ENCODE assay signal across 15 mouse cellular contexts in the genomic region with DNA sequence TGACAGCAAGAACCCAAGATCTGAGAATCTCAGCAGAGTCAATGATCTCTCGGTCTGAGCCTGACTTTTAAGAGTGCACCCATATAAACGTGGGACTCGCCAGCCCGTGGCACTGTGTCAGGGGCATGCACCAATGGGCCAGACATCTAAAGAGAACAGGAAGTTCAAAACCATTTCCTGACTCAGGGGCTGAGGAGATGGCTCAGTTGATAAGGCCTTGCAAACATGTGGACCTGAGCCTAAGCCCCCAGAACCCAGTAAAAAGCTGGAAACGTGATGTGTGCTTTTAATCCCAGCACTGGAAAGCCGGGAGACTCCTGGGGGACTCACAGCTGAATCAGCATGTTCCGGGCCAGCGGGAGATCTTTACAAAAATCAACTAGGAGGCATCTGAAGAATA. TPM values are rescaled to one million over a fixed set of nuclear protein-coding genes. Genes with fewer than 3 reads are reported as not detected.
A peak's percentile ranks its signal among the peaks of the same experiment; 100 is the strongest.
DNase-seq lines count a peak whose midpoint lies in the region; ATAC-seq and TF ChIP-seq lines count a peak whose summit lies in the region.
"Had no signal": no experiment of that assay in that cellular context is flagged by ENCODE, and none has a peak within 500 bp of the region (broad histone marks: within the 10 kb centered on the region; RNA-seq: fewer than 3 reads in every experiment).

No protein-coding gene starts in this region.

- TF ChIP-seq CTCF in bone marrow, adult 2 months (IDR thresholded peaks at IDR 0.05; ENCODE audit: control insufficient read depth, insufficient read depth, low read length): no peak

- no peaks in the 10 kb centered on the region for H3K27me3 ChIP-seq in forebrain, embryonic 16.5 days (replicated peaks; ENCODE audit: control insufficient read depth, insufficient read depth, low read length)
- H3K27me3 ChIP-seq: embryonic facial prominence, embryonic 15.5 days; liver, embryonic 13.5 days; stomach, embryonic 15.5 days had no signal

- peaks cover 20% of the 10 kb centered on the region for H3K4me1 ChIP-seq in bone marrow, adult 2 months (ENCODE audit: control insufficient read depth, insufficient read depth, low read length)
- peaks cover 5% of the 10 kb centered on the region; the same call in 1 of the 2 replicates for H3K4me1 ChIP-seq in forebrain, embryonic 16.5 days (replicated peaks; ENCODE audit: control insufficient read depth, insufficient read depth, low read length)

- no peak for TF ChIP-seq POLR2A in bone marrow, adult 2 months (IDR thresholded peaks at IDR 0.05; ENCODE audit: borderline replicate concordance, control insufficient read depth, low read depth, low read length)

- 11% methylated on average over 8 of the region's 8 CpGs for WGBS in bone marrow, adult 2 months
- 82% methylated on average over 8 of the region's 8 CpGs for WGBS in forebrain, embryonic 16.5 days

- H3K9ac ChIP-seq in forebrain, embryonic 16.5 days (replicated peaks; ENCODE audit: low read depth, low read length): no peak overlapping the region
- H3K9ac ChIP-seq: embryonic facial prominence, embryonic 15.5 days; forebrain, postnatal 0 days; liver, embryonic 13.5 days; stomach, embryonic 15.5 days had no signal

- peak; percentile 57 to 69 for DNase-seq in spleen, adult 18-20 months
- no peak for DNase-seq in spleen, adult 12 weeks (ENCODE audit: low spot score)
- DNase-seq in thymus, postnatal 4 days: peak; percentile 71
- DNase-seq in adrenal gland, postnatal 25 days: no peak
- DNase-seq in retina, embryonic 14.5 days (ENCODE audit: low spot score): no peak
- DNase-seq: adrenal gland, adult 2 months; forebrain, postnatal 0 days; heart, adult 18-20 months; liver, embryonic 13.5 days had no signal

- peak; percentile 70 for ATAC-seq in neutrophil, adult 5-6 weeks (ENCODE audit: extremely low read depth, insufficient number of reproducible peaks, low FRiP score, poor library complexity, severe bottlenecking)
- ATAC-seq in forebrain, embryonic 16.5 days: no peak
- ATAC-seq: forebrain, postnatal 0 days had no signal

- peak overlapping the region; percentile 69; the same call in 1 of the 2 replicates for H3K27ac ChIP-seq in bone marrow, adult 2 months (ENCODE audit: control insufficient read depth, insufficient read depth, low read depth, low read length, poor library complexity)
- no peak overlapping the region for H3K27ac ChIP-seq in forebrain, embryonic 16.5 days (ENCODE audit: low read length)
- H3K27ac ChIP-seq: embryonic facial prominence, embryonic 15.5 days; hindbrain, embryonic 10.5 days; liver, embryonic 13.5 days; stomach, embryonic 15.5 days had no signal

- H3K9me3 ChIP-seq in forebrain, embryonic 16.5 days (ENCODE audit: control insufficient read depth, low read length): no peaks in the 10 kb centered on the region
- H3K9me3 ChIP-seq: embryonic facial prominence, embryonic 15.5 days; hindbrain, embryonic 10.5 days; liver, embryonic 13.5 days; stomach, embryonic 15.5 days had no signal

- no peak overlapping the region for H3K4me3 ChIP-seq in bone marrow, adult 2 months (replicated peaks; ENCODE audit: control insufficient read depth, low read depth, low read length)
- H3K4me3 ChIP-seq in forebrain, embryonic 16.5 days (replicated peaks; ENCODE audit: low read length): no peak overlapping the region
- H3K4me3 ChIP-seq: embryonic facial prominence, embryonic 15.5 days; hindbrain, embryonic 10.5 days; liver, embryonic 13.5 days; stomach, embryonic 15.5 days had no signal

- no peaks in the 10 kb centered on the region for H3K36me3 ChIP-seq in forebrain, embryonic 16.5 days (ENCODE audit: control insufficient read depth, insufficient read depth)
- H3K36me3 ChIP-seq: embryonic facial prominence, embryonic 15.5 days; hindbrain, embryonic 10.5 days; liver, embryonic 13.5 days; stomach, embryonic 15.5 days had no signal

- no peak overlapping the region for H3K4me2 ChIP-seq in forebrain, embryonic 16.5 days (ENCODE audit: low read length)
- H3K4me2 ChIP-seq: embryonic facial prominence, embryonic 15.5 days; liver, embryonic 13.5 days; stomach, embryonic 15.5 days had no signal

RNA-seq across cellular contexts. Expression of a gene that starts 26.0 kb away (rescaled TPM):
- 9.3 and 23.0 TPM in 2 replicates for polyA plus RNA-seq in bone marrow, adult 2 months (2011; ENCODE audit: insufficient read depth, insufficient read length, low replicate concordance, missing spikeins)
- 125 and 131 TPM in 2 replicates for total RNA-seq in neutrophil, adult 5-6 weeks (2017)
- polyA plus RNA-seq in forebrain, embryonic 16.5 days (2015; fragmentation: Nextera tagmentation; extraction: Ambion mirVana): 20.8 and 24.6 TPM in 2 replicates
- 15.4 and 22.0 TPM in 2 replicates for total RNA-seq in adrenal gland, postnatal 25 days (2021)

Comparison
In these comparisons a context has a peak if more than half of its experiments do, and no peak if none do; other contexts are left out.
1. DNase-seq: peak in spleen, adult 18-20 months (2 of 2) and thymus, postnatal 4 days (single experiment); none in spleen, adult 12 weeks (single experiment), adrenal gland, postnatal 25 days (single experiment) and retina, embryonic 14.5 days (single experiment).